Mouse (Mus musculus): ENCODE measurements around the gene Gm33543.

Gene Gm33543

DNA sequence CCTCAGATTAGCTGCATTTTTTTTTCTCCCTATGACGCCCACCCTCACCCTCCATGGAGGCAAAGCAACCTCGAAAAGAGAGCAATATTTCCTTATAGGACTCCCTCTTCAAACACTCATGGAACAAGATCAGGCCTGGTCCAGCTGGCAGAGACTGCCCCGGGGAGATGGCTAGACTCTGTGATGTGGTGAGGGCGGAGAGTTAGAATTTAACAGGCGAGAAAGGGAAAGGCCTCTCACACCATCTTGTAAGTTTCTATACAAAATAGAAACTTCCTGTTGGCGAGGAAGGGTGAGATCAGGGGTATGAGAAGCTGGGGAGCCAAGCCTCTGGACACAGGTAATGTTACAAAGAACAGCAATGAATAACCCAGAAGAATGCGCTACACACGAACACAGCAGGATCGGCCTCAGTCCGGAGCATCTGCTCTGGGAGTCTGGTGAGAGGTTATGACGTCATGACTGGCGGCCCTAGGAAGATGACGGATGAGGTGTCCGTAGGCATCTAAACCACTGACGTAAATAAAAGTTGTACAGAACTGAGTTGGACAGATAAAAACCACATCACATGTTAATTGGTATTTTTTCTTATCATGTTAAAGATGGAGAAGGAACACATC, 64.9 kb downstream of the Gm33543 start:
- DNase-seq (ENCODE audit: low read depth, low spot score): no peak

DNA sequence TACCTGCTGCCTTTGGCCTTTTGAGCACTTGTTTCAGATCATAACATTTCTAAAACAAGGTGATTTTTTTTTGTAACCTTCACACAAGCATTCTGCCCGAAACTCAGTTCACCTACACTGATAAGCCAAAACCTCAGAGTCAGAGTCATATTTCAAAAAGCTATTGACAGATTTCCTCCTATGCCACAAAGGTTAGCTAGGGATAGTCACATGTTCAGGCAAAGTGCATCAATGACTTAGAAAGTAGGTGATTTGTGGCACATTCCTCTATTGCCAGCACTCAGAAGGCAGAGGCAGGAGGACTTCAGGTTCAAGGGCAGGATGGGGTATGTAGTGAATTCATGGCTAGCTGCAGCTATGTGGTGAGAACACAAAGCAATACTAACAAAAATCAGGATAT, 65.7 kb downstream of the Gm33543 start:
- no peak for DNase-seq (ENCODE audit: low read depth, low spot score)

- DNase-seq (ENCODE audit: low read depth, low spot score): no peak
These were observed 67.9 kb downstream of the Gm33543 start for GRCm38 (mm10) chr10:95774856-95775255.

GRCm38 (mm10) chr10:95774001-95774628, 68.6 kb downstream of the Gm33543 start:
- DNase-seq (ENCODE audit: low read depth, low spot score): no peak

Data from ES-CJ7 (cell line).